Mouse (Mus musculus) forebrain, postnatal 0 days (tissue): ENCODE data around the gene Adk. TPM values are rescaled to one million over a fixed set of nuclear protein-coding genes. Genes with fewer than 3 reads are reported as not detected.

ENCODE experiments used
- ATAC-seq: fragments of 200-750 bp; cut with Nextera tagmentation; 2 replicates; pipeline ENCODE4 v1.8.0; 2017; ENCODE audit warnings: mild to moderate bottlenecking, moderate library complexity
- DNase-seq: peaks from one replicate; pipeline ENCODE4 v3.0.0-alpha.2; 2015
- H3K27ac ChIP-seq: fragments of 300-500 bp; sonication (generic); 2 replicates; pipeline ENCODE4 v1.5.1; 2014; ENCODE audit warnings: low read depth, mild to moderate bottlenecking, antibody characterized with exemption, low read length, moderate library complexity, mixed read lengths
- H3K27me3 ChIP-seq: fragments of 300-500 bp; sonication (generic); 2 replicates; pipeline ENCODE4 v1.6.1; 2014; ENCODE audit warnings: mild to moderate bottlenecking, low read length, mixed read lengths; ENCODE audit not compliant: insufficient read depth
- H3K36me3 ChIP-seq: fragments of 300-500 bp; sonication (generic); 2 replicates; pipeline ENCODE4 v1.6.1; 2014; ENCODE audit warnings: mild to moderate bottlenecking, moderate library complexity; ENCODE audit not compliant: insufficient read depth
- H3K4me1 ChIP-seq: fragments of 300-500 bp; sonication (generic); 2 replicates; pipeline ENCODE4 v1.6.1; 2014; ENCODE audit warnings: antibody characterized with exemption; ENCODE audit not compliant: insufficient read depth
- H3K4me2 ChIP-seq: fragments of 300-500 bp; sonication (generic); 2 replicates; pipeline ENCODE4 v1.6.1; 2014; ENCODE audit warnings: low read depth, mild to moderate bottlenecking, moderate library complexity
- H3K4me3 ChIP-seq: fragments of 300-500 bp; sonication (generic); 2 replicates; pipeline ENCODE4 v1.5.1; 2014; ENCODE audit warnings: low read depth, low read length, mixed read lengths
- H3K9ac ChIP-seq: fragments of 300-500 bp; sonication (generic); 2 replicates; pipeline ENCODE4 v1.6.1; 2014; ENCODE audit warnings: mild to moderate bottlenecking
- H3K9me3 ChIP-seq: fragments of 300-500 bp; sonication (generic); 2 replicates; pipeline ENCODE4 v1.6.1; 2016; ENCODE audit warnings: low read length
- CTCF ChIP-seq: sonication (generic); IDR thresholded peaks from 2 replicates; pipeline ENCODE4 v1.5.1; 2016; ENCODE audit warnings: antibody characterized with exemption, control low read depth, low read depth
- WGBS: fragments of 180-500 bp; shearing (Covaris S2); extraction: QIAGEN DNeasy Blood & Tissue Kit; methylation state at CpG from one replicate; pipeline ENCODE4 v1.1.7; 2014; 5-methylcytosine and 5-hydroxymethylcytosine counted together
- polyA plus RNA-seq: library from polyadenylated mRNA; unstranded; fragments of >200 nt; fragmentation: Nextera tagmentation; extraction: Ambion mirVana; gene quantifications from 2 replicates; pipeline ENCODE4 v1.2.1, GENCODE M21; 2015
- total RNA-seq: library from RNA; depleted of rRNA; stranded (reverse); fragments of >200 nt; gene quantifications from 2 replicates; pipeline ENCODE4 v1.2.3, GENCODE M21; 2014; rRNA removed

Adk gene
- total RNA-seq = 54.8 and 55.5 TPM in 2 replicates
- 66.7 and 71.5 TPM in 2 replicates for polyA plus RNA-seq

- peak; percentile 97 for DNase-seq
- Histone ChIP-seq H3K27ac (peak within 1 kb of the TSS; percentile 96), H3K4me3 (peak within 1 kb of the TSS; percentile 86), H3K36me3 (no peaks in the 10 kb centered on the region), H3K9ac (peak within 1 kb of the TSS; percentile 87), H3K4me2 (peak within 1 kb of the TSS; percentile 96), H3K9me3 (no peaks in the 10 kb centered on the region), H3K4me1 (peaks cover 5% of the 10 kb centered on the region; the same call in 1 of the 2 replicates), H3K27me3 (no peaks in the 10 kb centered on the region)
- 1% methylated on average over 48 of the region's 48 CpGs for WGBS
- peak; percentile 98 for ATAC-seq
- TF ChIP-seq CTCF = no peak
Measured at GRCm38 (mm10) chr14:21052112-21052780, at the start of gene Adk, which contains the start of gene Ap3m1. Gene Adk (plus strand): TSS chr14:21052574. Gene Ap3m1 (minus strand): TSS chr14:21052508.

- ATAC-seq (no peak), DNase-seq (no peak)
- H3K27ac ChIP-seq = no peak overlapping the region
- no peaks in the 10 kb centered on the region for H3K4me1 ChIP-seq
- no peaks in the 10 kb centered on the region for H3K27me3 ChIP-seq
- no peaks in the 10 kb centered on the region for H3K9me3 ChIP-seq
- 87% methylated on average over 5 of the region's 5 CpGs for WGBS
- H3K4me3 ChIP-seq = no peak overlapping the region
- H3K9ac ChIP-seq = no peak overlapping the region
- no peak for TF ChIP-seq CTCF
- H3K4me2 ChIP-seq = no peak overlapping the region
- H3K36me3 ChIP-seq = no peaks in the 10 kb centered on the region
Measured at GRCm38 (mm10) chr14:21013800-21014334, 38.5 kb upstream of the Adk start.

GRCm38 (mm10) chr14:21017871-21018270 is 34.5 kb upstream of the Adk start:
- H3K4me3 ChIP-seq = no peak overlapping the region
- H3K4me1 ChIP-seq = no peaks in the 10 kb centered on the region
- DNase-seq (no peak), ATAC-seq (no peak)
- no peak overlapping the region for H3K27ac ChIP-seq
- H3K9me3 ChIP-seq = no peaks in the 10 kb centered on the region
- WGBS = 89% methylated on average over 5 of the region's 5 CpGs
- H3K4me2 ChIP-seq = no peak overlapping the region
- no peak overlapping the region for H3K9ac ChIP-seq
- no peak for TF ChIP-seq CTCF
- no peaks in the 10 kb centered on the region for H3K27me3 ChIP-seq
- 0 out of 2 replicates have a peak, but pooled peaks cover 3% of the 10 kb centered on the region for H3K36me3 ChIP-seq

GRCm38 (mm10) chr14:21018977-21019376 is 33.4 kb upstream of the Adk start:
- H3K27me3 ChIP-seq = no peaks in the 10 kb centered on the region
- no peaks in the 10 kb centered on the region for H3K4me1 ChIP-seq
- peak; percentile 77 for TF ChIP-seq CTCF
- 0 out of 2 replicates have a peak, but pooled peaks cover 3% of the 10 kb centered on the region for H3K36me3 ChIP-seq
- no peaks in the 10 kb centered on the region for H3K9me3 ChIP-seq
- H3K4me2 ChIP-seq = no peak overlapping the region
- H3K4me3 ChIP-seq = no peak overlapping the region
- WGBS = 30% methylated on average over 3 of the region's 3 CpGs
- H3K9ac ChIP-seq = no peak overlapping the region
- no peak overlapping the region for H3K27ac ChIP-seq
- DNase-seq = peak; percentile 86
- ATAC-seq = peak; percentile 92

- 85% methylated on average over 8 of the region's 8 CpGs for WGBS
- Histone ChIP-seq H3K4me3 (no peak overlapping the region), H3K9me3 (no peaks in the 10 kb centered on the region), H3K36me3 (0 out of 2 replicates have a peak, but pooled peaks cover 3% of the 10 kb centered on the region), H3K4me1 (no peaks in the 10 kb centered on the region), H3K9ac (no peak overlapping the region), H3K27me3 (no peaks in the 10 kb centered on the region), H3K27ac (no peak overlapping the region), H3K4me2 (no peak overlapping the region)
- ATAC-seq (no peak), DNase-seq (no peak)
- TF ChIP-seq CTCF = no peak
Measured at GRCm38 (mm10) chr14:21020435-21020834, 31.9 kb upstream of the Adk start.

GRCm38 (mm10) chr14:21027542-21027941 is 24.8 kb upstream of the Adk start:
- no peak for ATAC-seq
- DNase-seq = no peak
- no peak overlapping the region for H3K4me3 ChIP-seq
- no peaks in the 10 kb centered on the region for H3K4me1 ChIP-seq
- H3K4me2 ChIP-seq = no peak overlapping the region
- H3K9ac ChIP-seq = no peak overlapping the region
- H3K36me3 ChIP-seq = peaks cover 27% of the 10 kb centered on the region
- H3K27me3 ChIP-seq = no peaks in the 10 kb centered on the region
- no peak overlapping the region for H3K27ac ChIP-seq
- TF ChIP-seq CTCF = no peak
- H3K9me3 ChIP-seq = no peaks in the 10 kb centered on the region

GRCm38 (mm10) chr14:21029025-21029659 is 23.2 kb upstream of the Adk start:
- Histone ChIP-seq H3K36me3 (peaks cover 32% of the 10 kb centered on the region), H3K4me3 (no peak overlapping the region), H3K27ac (no peak overlapping the region), H3K4me2 (no peak overlapping the region), H3K4me1 (no peaks in the 10 kb centered on the region), H3K9me3 (no peaks in the 10 kb centered on the region), H3K27me3 (no peaks in the 10 kb centered on the region), H3K9ac (no peak overlapping the region)
- WGBS = 91% methylated on average over 11 of the region's 11 CpGs
- DNase-seq (no peak), ATAC-seq (no peak)
- TF ChIP-seq CTCF = no peak
